Mouse (Mus musculus) telencephalon, adult 2 months (tissue): ENCODE data around the gene Gm10662.
"Not testable (repeated sequence)": the region's sequence is repeated elsewhere in the genome, so short reads cannot be mapped to it uniquely, and the experiment has no call there.

ENCODE experiments used
- DNase-seq: peaks from one replicate; pipeline ENCODE4 v3.0.0-alpha.2; 2011; ENCODE audit warnings: low read depth, low spot score

Gene Gm10662

DNA sequence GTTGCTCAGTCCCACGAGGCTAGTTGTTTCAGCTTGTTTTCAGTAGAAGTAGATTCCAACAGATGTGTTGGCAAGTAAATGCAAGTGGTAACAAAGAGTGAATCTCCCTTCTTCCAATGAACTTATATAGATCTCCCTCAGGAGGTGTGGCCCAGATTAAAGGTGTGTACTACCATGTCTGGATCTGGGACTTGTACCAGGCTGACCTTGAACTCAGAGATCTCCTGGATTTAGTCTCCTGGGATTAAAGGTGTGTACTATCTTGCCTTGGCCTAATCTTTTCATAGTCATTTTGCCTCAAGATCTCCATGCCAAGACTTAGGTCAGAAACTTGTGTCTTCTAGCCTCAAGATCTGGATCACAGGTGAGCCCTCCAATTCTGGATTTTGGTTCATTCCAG, at the start of gene Gm10662:
Gm10662 (minus strand) TSS at position 101 of the 400 bp plus-strand sequence.
- DNase-seq, result not testable (repeated sequence)

DNA sequence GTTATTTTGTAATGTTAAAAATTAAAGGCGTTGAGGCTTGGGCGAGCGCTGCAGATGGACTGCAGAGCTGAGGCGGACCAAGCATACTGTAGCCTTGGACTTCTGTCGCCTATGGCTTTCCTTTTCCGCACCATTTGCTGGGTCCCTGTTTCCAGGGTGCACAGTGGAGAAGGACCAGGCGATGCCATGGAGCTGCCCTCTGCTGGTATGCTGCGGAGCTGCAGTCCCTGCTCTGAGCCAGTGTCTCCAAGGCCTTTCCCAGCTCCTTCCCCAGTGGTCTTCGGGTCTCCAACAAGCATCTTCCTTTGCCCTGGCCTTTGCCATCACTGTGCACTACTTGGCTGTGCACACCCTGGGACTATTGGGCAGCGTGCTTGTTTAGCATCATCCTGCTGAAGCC, 19.2 kb upstream of the Gm10662 start:
- not testable (repeated sequence) for DNase-seq
